Comparison of ENCODE assay signal across 26 mouse cellular contexts in genomic region chr9:102075539-102075938, GRCm38 (mm10).
DNase-seq lines count a peak whose midpoint lies in the region; ATAC-seq and TF ChIP-seq lines count a peak whose summit lies in the region.
"Had no signal": no experiment of that assay in that cellular context is flagged by ENCODE, and none has a peak within 500 bp of the region (broad histone marks: within the 10 kb centered on the region; RNA-seq: fewer than 3 reads in every experiment).

No protein-coding gene starts in this region.

- no peaks in the 10 kb centered on the region for H3K27me3 ChIP-seq in hindbrain, embryonic 14.5 days (ENCODE audit: control insufficient read depth, insufficient read depth, low read length)
- no peaks in the 10 kb centered on the region for H3K27me3 ChIP-seq in hindbrain, embryonic 10.5 days (ENCODE audit: insufficient read depth, poor library complexity, severe bottlenecking)
- no peaks in the 10 kb centered on the region for H3K27me3 ChIP-seq in forebrain, embryonic 16.5 days (replicated peaks; ENCODE audit: control insufficient read depth, insufficient read depth, low read length)
- H3K27me3 ChIP-seq: embryonic facial prominence, embryonic 12.5 days; liver, embryonic 15.5 days; midbrain, embryonic 15.5 days had no signal

- H3K27ac ChIP-seq in hindbrain, embryonic 14.5 days: no peak overlapping the region
- no peak overlapping the region for H3K27ac ChIP-seq in hindbrain, embryonic 10.5 days
- H3K27ac ChIP-seq in forebrain, embryonic 16.5 days (ENCODE audit: low read length): no peak overlapping the region
- H3K27ac ChIP-seq: embryonic facial prominence, embryonic 12.5 days; heart, embryonic 13.5 days; liver, embryonic 15.5 days; midbrain, embryonic 10.5 days; midbrain, embryonic 15.5 days had no signal

- no peak overlapping the region for H3K4me3 ChIP-seq in hindbrain, embryonic 14.5 days (replicated peaks; ENCODE audit: low read length)
- no peak overlapping the region for H3K4me3 ChIP-seq in hindbrain, embryonic 10.5 days
- no peak overlapping the region for H3K4me3 ChIP-seq in forebrain, embryonic 16.5 days (replicated peaks; ENCODE audit: low read length)
- H3K4me3 ChIP-seq: embryonic facial prominence, embryonic 12.5 days; heart, embryonic 13.5 days; liver, embryonic 15.5 days; midbrain, embryonic 10.5 days; midbrain, embryonic 15.5 days; myocyte had no signal

- peaks cover 15% of the 10 kb centered on the region; the same call in 1 of the 2 replicates for H3K4me1 ChIP-seq in hindbrain, embryonic 14.5 days (replicated peaks; ENCODE audit: control insufficient read depth, insufficient read depth, low read length)
- H3K4me1 ChIP-seq in hindbrain, embryonic 10.5 days (replicated peaks): 0 out of 2 replicates have a peak, but pooled peaks cover 4% of the 10 kb centered on the region
- peaks cover 14% of the 10 kb centered on the region for H3K4me1 ChIP-seq in forebrain, embryonic 16.5 days (replicated peaks; ENCODE audit: control insufficient read depth, insufficient read depth, low read length)
- H3K4me1 ChIP-seq: embryonic facial prominence, embryonic 12.5 days; heart, embryonic 13.5 days; liver, embryonic 15.5 days had no signal

- DNase-seq in hindbrain, embryonic 14.5 days (ENCODE audit: low spot score): no peak
- no peak for DNase-seq in hindbrain, embryonic 10.5 days (ENCODE audit: low spot score)
- DNase-seq in brain, adult 2 months (ENCODE audit: low read depth, low spot score): peak; percentile 28
- DNase-seq in brain, embryonic 14.5 days (ENCODE audit: low read depth): peak; percentile 72
- DNase-seq in liver: no peak
- DNase-seq in T-cell, adult 2 months (ENCODE audit: low spot score): no peak
- DNase-seq in heart, postnatal 36 days: no peak
- DNase-seq: adrenal gland, adult 2 months; B cell, adult 2 months; cerebellum, adult 11 months; cerebellum, adult 9-11 months; heart, postnatal 10 days; kidney, adult 9 months; kidney, postnatal 10 days; layer of hippocampus, adult 9-11 months; lung, embryonic 14.5 days; lung, postnatal 14 days had no signal

- TF ChIP-seq CTCF in brain, embryonic 14.5 days (IDR thresholded peaks at IDR 0.05; ENCODE audit: borderline replicate concordance, extremely low read depth, insufficient read depth, insufficient read length): no peak

- no peak for TF ChIP-seq POLR2A in brain, embryonic 14.5 days (IDR thresholded peaks at IDR 0.05; ENCODE audit: borderline replicate concordance, extremely low read depth, insufficient read depth, insufficient read length, poor library complexity, severe bottlenecking)

- intact Hi-C loops in heart, postnatal 36 days (cut with DNase I): no loop called here

- H3K9me3 ChIP-seq in hindbrain, embryonic 14.5 days (ENCODE audit: control insufficient read depth, low read length): no peaks in the 10 kb centered on the region
- no peaks in the 10 kb centered on the region for H3K9me3 ChIP-seq in hindbrain, embryonic 10.5 days
- H3K9me3 ChIP-seq in forebrain, embryonic 16.5 days (ENCODE audit: control insufficient read depth, low read length): no peaks in the 10 kb centered on the region
- H3K9me3 ChIP-seq: embryonic facial prominence, embryonic 12.5 days; heart, embryonic 13.5 days; liver, embryonic 15.5 days; midbrain, embryonic 10.5 days; midbrain, embryonic 15.5 days had no signal

- no peak overlapping the region for H3K4me2 ChIP-seq in hindbrain, embryonic 14.5 days (replicated peaks)
- no peak overlapping the region for H3K4me2 ChIP-seq in forebrain, embryonic 16.5 days (ENCODE audit: low read length)
- H3K4me2 ChIP-seq: embryonic facial prominence, embryonic 12.5 days; heart, embryonic 13.5 days; liver, embryonic 15.5 days; lung, embryonic 14.5 days; midbrain, embryonic 15.5 days had no signal

- no peak overlapping the region for H3K9ac ChIP-seq in hindbrain, embryonic 14.5 days
- H3K9ac ChIP-seq in forebrain, embryonic 16.5 days (replicated peaks; ENCODE audit: low read depth, low read length): no peak overlapping the region
- H3K9ac ChIP-seq: embryonic facial prominence, embryonic 12.5 days; heart, embryonic 13.5 days; liver, embryonic 15.5 days; lung, embryonic 14.5 days; midbrain, embryonic 15.5 days had no signal

- no peaks in the 10 kb centered on the region for H3K36me3 ChIP-seq in hindbrain, embryonic 14.5 days (replicated peaks; ENCODE audit: control insufficient read depth, insufficient read depth)
- no peaks in the 10 kb centered on the region for H3K36me3 ChIP-seq in hindbrain, embryonic 10.5 days
- no peaks in the 10 kb centered on the region for H3K36me3 ChIP-seq in forebrain, embryonic 16.5 days (ENCODE audit: control insufficient read depth, insufficient read depth)
- H3K36me3 ChIP-seq: embryonic facial prominence, embryonic 12.5 days; heart, embryonic 13.5 days; liver, embryonic 15.5 days; midbrain, embryonic 10.5 days; midbrain, embryonic 15.5 days had no signal

- peak; percentile 27; the same call in 1 of the 2 replicates for ATAC-seq in hindbrain, embryonic 14.5 days (ENCODE audit: low FRiP score)
- peak; percentile 61; the same call in 1 of the 2 replicates for ATAC-seq in forebrain, embryonic 16.5 days
- ATAC-seq: activated CD4-positive, CD25-positive, alpha-beta regulatory T cell, adult 4 months; intestine, postnatal 0 days; midbrain, embryonic 15.5 days had no signal

- WGBS in hindbrain, embryonic 14.5 days: 50% methylated on average over 4 of the region's 4 CpGs
- 70% methylated on average over 4 of the region's 4 CpGs for WGBS in hindbrain, embryonic 10.5 days
- WGBS in forebrain, embryonic 16.5 days: 35% methylated on average over 4 of the region's 4 CpGs

Comparison
In these comparisons a context has a peak if more than half of its experiments do, and no peak if none do; other contexts are left out.
1. DNase-seq: peak in brain, adult 2 months (single experiment) and brain, embryonic 14.5 days (single experiment); none in hindbrain, embryonic 14.5 days (single experiment), hindbrain, embryonic 10.5 days (single experiment), liver (single experiment), T-cell, adult 2 months (single experiment) and heart, postnatal 36 days (0 of 2).